Mouse (Mus musculus): ENCODE data around the gene Acvr1b.

- TF ChIP-seq POLR2A (IDR thresholded peaks at IDR 0.05; ENCODE audit: borderline replicate concordance, insufficient read depth, low read length) (no peak), CTCF (IDR thresholded peaks at IDR 0.05; ENCODE audit: borderline replicate concordance, insufficient read depth, low read depth, low read length) (no peak)
These were observed 59.9 kb downstream of the Acvr1b start for GRCm38 (mm10) chr15:101233641-101234275.
